Mouse (Mus musculus) lung, adult 2 months (tissue): ENCODE data around the gene Napb.

Experiments used
- CTCF ChIP-seq: fragments of 200-500 bp; IDR thresholded peaks from 2 replicates; pipeline ENCODE4 v1.5.1; 2011; ENCODE audit warnings: mild to moderate bottlenecking, low read length, control low read depth; ENCODE audit not compliant: insufficient read depth
- POLR2A ChIP-seq: fragments of 200-500 bp; IDR thresholded peaks from 2 replicates; pipeline ENCODE4 v1.6.1; 2011; ENCODE audit warnings: low read depth, mild to moderate bottlenecking, control low read depth, low read length, borderline replicate concordance; ENCODE audit errors: extremely low read depth

DNA sequence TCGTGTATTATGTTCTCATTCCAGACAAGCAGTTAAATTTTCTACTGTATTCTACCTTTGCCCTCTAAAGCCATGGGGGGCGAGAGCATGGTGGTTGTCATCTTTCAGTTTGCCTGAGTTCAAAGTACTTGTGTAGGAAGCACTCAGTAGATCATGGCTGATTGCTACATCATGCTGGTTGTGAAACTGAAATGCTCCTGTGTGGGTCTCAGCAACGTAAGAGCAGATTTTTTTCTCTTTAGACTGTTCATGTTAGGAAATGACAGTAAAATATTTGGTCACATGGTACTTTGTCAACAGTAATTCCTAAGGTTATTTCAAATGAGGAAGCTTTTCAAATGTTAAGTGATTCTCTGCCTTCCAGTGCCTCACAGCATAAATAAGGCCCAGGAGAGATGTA, 46.6 kb downstream of the Napb start:
- TF ChIP-seq CTCF (no peak), POLR2A (no peak)
